Mouse (Mus musculus) heart, postnatal 0 days (tissue): ENCODE measurements around the gene Crybg1. TPM values are rescaled to one million over a fixed set of nuclear protein-coding genes. Genes with fewer than 3 reads are reported as not detected.

Experiments
- ATAC-seq: fragments of 200-750 bp; cut with Nextera tagmentation; 2 replicates; pipeline ENCODE4 v1.8.0; 2017; ENCODE audit warnings: low read depth, moderate number of reproducible peaks, moderate library complexity; ENCODE audit not compliant: insufficient read depth
- DNase-seq: peaks from one replicate; pipeline ENCODE4 v3.0.0-alpha.2; 2016; ENCODE audit warnings: low spot score
- H3K27ac ChIP-seq: fragments of 300-500 bp; sonication (generic); 2 replicates; pipeline ENCODE4 v1.5.1; 2014; ENCODE audit warnings: low read depth, mild to moderate bottlenecking
- H3K27me3 ChIP-seq: fragments of 300-500 bp; sonication (generic); 2 replicates; pipeline ENCODE4 v1.6.1; 2014; ENCODE audit warnings: low read length, mixed read lengths; ENCODE audit not compliant: control insufficient read depth, insufficient read depth
- H3K36me3 ChIP-seq: fragments of 300-500 bp; sonication (generic); replicated peaks from 2 replicates; pipeline ENCODE4 v1.6.1; 2014; ENCODE audit warnings: low read length, mixed read lengths; ENCODE audit not compliant: control insufficient read depth, insufficient read depth
- H3K4me1 ChIP-seq: fragments of 300-500 bp; sonication (generic); 2 replicates; pipeline ENCODE4 v1.6.1; 2014; ENCODE audit warnings: antibody characterized with exemption; ENCODE audit not compliant: control insufficient read depth, insufficient read depth
- H3K4me2 ChIP-seq: fragments of 300-500 bp; sonication (generic); 2 replicates; pipeline ENCODE4 v1.6.1; 2014; ENCODE audit warnings: low read depth, mild to moderate bottlenecking, low read length, moderate library complexity
- H3K4me3 ChIP-seq: fragments of 300-500 bp; sonication (generic); 2 replicates; pipeline ENCODE4 v1.5.1; 2014; ENCODE audit warnings: low read depth, low read length
- H3K9ac ChIP-seq: fragments of 300-500 bp; sonication (generic); replicated peaks from 2 replicates; pipeline ENCODE4 v1.6.1; 2014; ENCODE audit warnings: low read depth, low read length, mixed read lengths
- H3K9me3 ChIP-seq: fragments of 300-500 bp; sonication (generic); replicated peaks from 2 replicates; pipeline ENCODE4 v1.6.1; 2016; ENCODE audit warnings: low read length; ENCODE audit not compliant: control insufficient read depth
- CTCF ChIP-seq: IDR thresholded peaks from 2 replicates; pipeline ENCODE4 v1.5.1; 2016; ENCODE audit warnings: antibody characterized with exemption, control low read depth, low read depth
- EP300 ChIP-seq: IDR thresholded peaks from 2 replicates; pipeline ENCODE4 v1.6.1; 2016; ENCODE audit warnings: antibody characterized with exemption, low read depth
- WGBS: fragments of 180-500 bp; shearing (Covaris S2); extraction: QIAGEN DNeasy Blood & Tissue Kit; methylation state at CpG from one replicate; pipeline ENCODE4 v1.1.7; 2014; 5-methylcytosine and 5-hydroxymethylcytosine counted together
- polyA plus RNA-seq: library from polyadenylated mRNA; unstranded; fragments of >200 nt; fragmentation: Nextera tagmentation; extraction: Ambion mirVana; gene quantifications from 2 replicates; pipeline ENCODE4 v1.2.1, GENCODE M21; 2015
- total RNA-seq: library from RNA; depleted of rRNA; stranded (reverse); fragments of >200 nt; gene quantifications from 2 replicates; pipeline ENCODE4 v1.2.3, GENCODE M21; 2014; ENCODE audit warnings: low replicate concordance

Gene Crybg1
- total and polyA plus RNA-seq, 2 experiments from 2014 or later, result 0.15 to 2.0 TPM

DNA sequence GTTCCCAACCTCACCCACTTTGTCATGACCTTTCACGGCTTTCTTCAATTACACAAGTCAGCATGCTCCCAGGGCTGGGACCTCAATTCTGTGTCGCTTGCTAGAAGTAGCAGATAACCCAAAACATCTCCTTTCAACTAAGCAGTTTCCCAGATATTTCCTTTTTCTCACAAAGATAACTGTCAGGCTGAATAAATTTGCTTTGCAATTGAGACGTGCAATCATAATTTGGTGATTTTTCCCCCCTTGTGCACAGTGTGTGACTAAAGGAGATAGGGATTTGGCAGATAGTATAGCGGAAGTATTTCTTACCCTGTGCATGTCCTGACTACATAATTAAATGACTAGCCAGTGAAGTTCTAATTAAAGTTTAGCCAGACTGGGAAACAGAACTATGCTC is 134.8 kb downstream of the Crybg1 start:
- H3K36me3 ChIP-seq, result no peaks in the 10 kb centered on the region
- no peak overlapping the region for H3K27ac ChIP-seq
- no peak for ATAC-seq
- H3K9me3 ChIP-seq, result no peaks in the 10 kb centered on the region
- DNase-seq, result no peak
- no peak overlapping the region for H3K4me3 ChIP-seq
- H3K9ac ChIP-seq, result no peak overlapping the region
- 58% methylated on average over 4 of the region's 4 CpGs for WGBS
- TF ChIP-seq CTCF (no peak), EP300 (no peak)
- H3K4me1 ChIP-seq, result no peaks in the 10 kb centered on the region
- H3K4me2 ChIP-seq, result no peak overlapping the region
- H3K27me3 ChIP-seq, result 0 out of 2 replicates have a peak, but pooled peaks cover 5% of the 10 kb centered on the region

GRCm38 (mm10) chr10:44011408-44011807 is 137.2 kb downstream of the Crybg1 start:
- no peaks in the 10 kb centered on the region for H3K4me1 ChIP-seq
- H3K9me3 ChIP-seq, result no peaks in the 10 kb centered on the region
- ATAC-seq (no peak), DNase-seq (no peak)
- H3K27ac ChIP-seq, result no peak overlapping the region
- TF ChIP-seq CTCF, result no peak
- no peak for TF ChIP-seq EP300
- 64% methylated on average over 7 of the region's 7 CpGs for WGBS
- no peak overlapping the region for H3K9ac ChIP-seq
- H3K27me3 ChIP-seq, result peaks cover 16% of the 10 kb centered on the region
- H3K4me2 ChIP-seq, result no peak overlapping the region
- no peaks in the 10 kb centered on the region for H3K36me3 ChIP-seq
- H3K4me3 ChIP-seq, result no peak overlapping the region

DNA sequence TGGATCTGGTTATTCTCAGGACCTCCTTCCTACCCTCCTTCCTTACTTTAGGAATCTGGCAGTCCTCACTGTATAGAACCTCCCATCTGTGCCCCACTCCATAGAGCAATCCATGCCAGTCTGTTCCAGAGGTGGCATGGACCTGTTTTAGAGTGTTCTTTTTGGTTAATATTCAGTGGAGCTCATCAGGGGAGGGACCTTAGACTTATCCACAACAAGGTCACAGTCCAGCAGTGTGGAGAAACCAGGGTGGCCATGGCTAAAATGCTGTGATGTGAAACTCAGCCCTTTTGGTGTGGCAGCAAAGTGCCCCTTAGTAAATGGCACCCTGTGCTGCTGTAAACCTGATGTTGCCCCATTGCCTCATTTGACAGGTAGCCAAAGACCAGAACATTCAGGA is 139.8 kb downstream of the Crybg1 start:
- Histone ChIP-seq H3K9me3 (no peaks in the 10 kb centered on the region), H3K4me3 (no peak overlapping the region), H3K4me2 (no peak overlapping the region), H3K27me3 (peaks cover 40% of the 10 kb centered on the region), H3K4me1 (no peaks in the 10 kb centered on the region), H3K27ac (no peak overlapping the region), H3K9ac (no peak overlapping the region), H3K36me3 (no peaks in the 10 kb centered on the region)
- TF ChIP-seq CTCF (no peak), EP300 (no peak)
- DNase-seq (no peak), ATAC-seq (no peak)

DNA sequence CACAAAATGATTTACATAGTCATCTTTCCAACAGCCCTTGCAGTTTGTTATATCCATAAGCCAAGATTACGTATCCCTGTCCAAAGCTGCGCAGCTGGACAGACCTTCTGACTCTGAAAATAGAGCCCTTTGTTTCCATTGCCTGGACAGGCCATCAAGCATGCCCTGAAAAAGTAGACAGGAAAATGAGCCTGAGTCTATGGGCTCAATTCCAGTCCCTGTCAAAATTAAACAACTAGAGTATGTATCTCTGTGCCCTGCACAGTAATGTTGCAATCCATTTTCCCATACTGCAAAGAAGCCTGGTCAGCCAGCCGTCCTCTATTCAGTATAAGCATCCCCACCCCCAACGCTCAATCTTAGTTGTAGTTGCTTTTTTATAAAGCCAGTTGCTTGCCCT is 141.8 kb downstream of the Crybg1 start:
- DNase-seq, result no peak
- Histone ChIP-seq H3K9me3 (no peaks in the 10 kb centered on the region), H3K36me3 (no peaks in the 10 kb centered on the region), H3K9ac (no peak overlapping the region), H3K4me2 (no peak overlapping the region), H3K4me1 (no peaks in the 10 kb centered on the region; the same call in 1 of the 2 replicates), H3K4me3 (no peak overlapping the region), H3K27ac (no peak overlapping the region), H3K27me3 (peaks cover 60% of the 10 kb centered on the region)
- WGBS, result 80% methylated on average over 4 of the region's 4 CpGs
- TF ChIP-seq EP300 (no peak), CTCF (no peak)
- no peak for ATAC-seq

DNA sequence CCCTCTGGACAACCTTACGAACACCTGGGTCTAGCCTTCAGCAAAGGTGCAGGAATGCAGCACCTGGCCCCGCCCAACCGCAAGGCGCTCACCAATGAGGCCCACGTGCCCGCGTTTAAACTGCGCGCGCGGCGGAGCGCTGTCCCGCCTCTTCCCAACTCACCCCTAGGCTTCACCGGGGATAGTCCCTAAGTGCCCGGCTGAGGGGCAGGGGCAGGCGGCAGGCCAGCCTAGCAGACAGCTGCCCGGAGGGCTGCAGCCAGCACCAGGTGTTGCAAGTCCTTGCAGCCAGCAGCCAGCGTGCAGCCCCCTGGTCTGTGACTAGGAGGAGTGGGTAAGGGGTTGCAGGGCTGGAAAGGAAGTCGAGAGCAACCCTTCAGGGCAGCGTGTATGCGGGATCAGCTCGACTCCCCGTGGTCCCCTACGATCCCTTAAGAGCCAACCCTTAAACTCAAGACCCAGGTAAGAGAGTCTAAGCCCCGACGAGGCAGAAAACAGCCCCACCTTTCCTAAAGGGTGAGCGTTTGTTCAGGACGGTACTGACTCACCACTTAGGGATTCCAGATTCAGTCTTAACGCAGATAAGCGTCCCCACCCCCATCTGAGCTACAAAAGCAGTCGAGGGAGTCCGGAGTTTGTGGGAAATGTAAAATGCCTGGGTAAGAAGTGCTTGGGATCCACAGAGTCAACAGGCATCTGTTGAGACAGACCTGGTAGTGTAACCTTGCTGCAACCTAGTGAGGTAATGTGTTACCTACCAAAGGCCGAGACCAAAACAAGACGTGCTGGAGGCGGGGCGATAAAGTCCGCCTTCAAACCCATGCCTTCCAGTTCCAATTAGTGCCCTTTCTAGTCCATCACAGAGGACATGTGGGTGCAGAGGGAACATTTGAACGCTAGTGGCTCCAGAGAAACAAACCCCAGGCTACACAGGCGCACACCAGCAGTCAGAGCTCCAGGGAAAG is 142.7 kb downstream of the Crybg1 start:
- no peaks in the 10 kb centered on the region; the same call in 1 of the 2 replicates for H3K4me1 ChIP-seq
- TF ChIP-seq EP300 (no peak), CTCF (no peak)
- H3K27ac ChIP-seq, result no peak overlapping the region
- H3K36me3 ChIP-seq, result no peaks in the 10 kb centered on the region
- 3% methylated on average over 40 of the region's 40 CpGs for WGBS
- no peak overlapping the region for H3K9ac ChIP-seq
- H3K9me3 ChIP-seq, result no peaks in the 10 kb centered on the region
- peaks cover 68% of the 10 kb centered on the region for H3K27me3 ChIP-seq
- peak overlapping the region; percentile 55 for H3K4me2 ChIP-seq
- peak overlapping the region; percentile 37 for H3K4me3 ChIP-seq
- DNase-seq, result no peak
- ATAC-seq, result no peak
